Mouse (Mus musculus): ENCODE measurements around the gene Nt5c1b. TPM values are rescaled to one million over a fixed set of nuclear protein-coding genes. Genes with fewer than 3 reads are reported as not detected.

Nt5c1b gene
- polyA plus RNA-seq, 1 experiment from 2014 or later, result 0.23 TPM

GRCm38 (mm10) chr12:10390671-10391441 is 21.1 kb downstream of the Nt5c1b start, which contains the start of gene Rdh14:
Gene Rdh14, plus strand, starts transcription at chr12:10390772.
- Histone ChIP-seq H3K36me3 (ENCODE audit: insufficient read depth, low read length) (0 out of 2 replicates have a peak, but pooled peaks cover 3% of the 10 kb centered on the region), H3K4me1 (ENCODE audit: insufficient read depth, low read depth, low read length) (no peaks in the 10 kb centered on the region; the same call in 1 of the 2 replicates), H3K4me2 (replicated peaks; ENCODE audit: low read depth, low read length) (peak within 1 kb of the TSS; percentile 73), H3K27me3 (replicated peaks; ENCODE audit: insufficient read depth, low read length) (no peaks in the 10 kb centered on the region), H3K4me3 (ENCODE audit: low read depth, low read length) (peak within 1 kb of the TSS; percentile 75), H3K9me3 (ENCODE audit: low read length) (no peaks in the 10 kb centered on the region), H3K9ac (replicated peaks; ENCODE audit: low read depth) (peak within 1 kb of the TSS; percentile 92), H3K27ac (ENCODE audit: low read length) (peak within 1 kb of the TSS; percentile 100)
- TF ChIP-seq EP300 (IDR thresholded peaks at IDR 0.05) (0 out of 2 replicates have a peak, but pooled peaks have one; percentile 47), CTCF (IDR thresholded peaks at IDR 0.05) (peak; percentile 83)
- peak; percentile 96 for ATAC-seq
- DNase-seq (ENCODE audit: low spot score), result peak; percentile 97
- WGBS, result under 1% methylated on average over 42 of the region's 53 CpGs

DNA sequence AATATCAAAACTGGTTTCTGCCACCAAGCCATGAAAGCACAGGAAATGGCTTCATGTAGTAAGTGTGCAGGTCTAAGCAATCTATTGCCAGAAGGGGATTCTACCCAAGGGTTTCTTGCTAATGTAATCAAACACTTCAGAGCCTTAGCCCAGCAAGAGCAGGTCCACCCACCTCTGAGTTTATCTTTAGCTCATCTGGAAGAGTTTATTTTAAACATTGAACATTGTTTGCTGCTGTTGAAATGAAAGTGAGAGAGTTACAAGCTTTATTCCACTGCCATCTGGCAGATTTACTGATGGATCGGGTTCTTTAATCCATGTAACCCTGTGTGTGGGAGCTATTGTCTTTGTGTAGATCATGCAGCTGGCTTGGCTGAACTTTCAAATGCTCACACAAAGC is 31.0 kb downstream of the Nt5c1b start:
- peak; percentile 20 for DNase-seq (ENCODE audit: low spot score)
- H3K4me1 ChIP-seq (ENCODE audit: insufficient read depth, low read depth, low read length), result no peaks in the 10 kb centered on the region
- no peak overlapping the region for H3K4me3 ChIP-seq (ENCODE audit: low read depth, low read length)
- no peak overlapping the region for H3K4me2 ChIP-seq (replicated peaks; ENCODE audit: low read depth, low read length)
- no peak overlapping the region for H3K27ac ChIP-seq (ENCODE audit: low read length)
- H3K9me3 ChIP-seq (ENCODE audit: low read length), result no peaks in the 10 kb centered on the region
- TF ChIP-seq CTCF (IDR thresholded peaks at IDR 0.05) (no peak), EP300 (IDR thresholded peaks at IDR 0.05) (no peak)
- no peak for ATAC-seq
- no peaks in the 10 kb centered on the region for H3K36me3 ChIP-seq (ENCODE audit: insufficient read depth, low read length)
- WGBS, result 26% methylated on average over 1 of the region's 1 CpGs
- no peak overlapping the region for H3K9ac ChIP-seq (replicated peaks; ENCODE audit: low read depth)
- no peaks in the 10 kb centered on the region for H3K27me3 ChIP-seq (replicated peaks; ENCODE audit: insufficient read depth, low read length)

DNA sequence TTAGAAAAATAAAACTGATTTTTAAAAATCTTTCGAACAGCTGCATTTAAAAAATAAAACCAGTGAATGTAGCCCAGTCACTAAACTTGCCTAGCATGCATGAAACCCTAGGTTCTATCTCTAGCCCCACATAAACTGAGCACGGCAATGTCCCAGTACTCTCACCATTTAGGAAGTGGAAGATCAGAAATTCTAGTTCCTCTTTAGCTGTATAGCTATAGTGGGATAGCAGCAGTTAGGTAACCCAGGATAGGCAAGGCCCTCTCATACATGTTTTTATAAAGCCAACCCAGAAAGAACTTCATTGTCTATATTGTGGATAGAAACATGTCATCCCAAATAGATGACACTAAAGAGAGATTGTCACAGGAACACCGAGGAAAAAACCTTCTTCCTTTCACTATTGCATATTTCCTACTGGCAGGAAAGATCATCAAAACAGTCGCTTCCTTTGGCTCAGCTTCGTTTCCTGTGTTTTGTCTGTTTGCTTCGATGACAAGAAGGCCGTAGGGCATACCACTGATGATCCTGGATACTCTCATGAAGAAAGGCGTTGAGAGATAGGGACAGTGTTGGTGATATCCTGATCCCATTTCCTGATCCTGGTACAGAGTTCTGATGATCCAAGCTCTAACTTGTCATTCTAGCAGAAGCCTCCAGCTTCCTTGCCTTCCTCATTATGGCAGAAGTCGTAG is 32.8 kb downstream of the Nt5c1b start:
- no peak overlapping the region for H3K4me2 ChIP-seq (replicated peaks; ENCODE audit: low read depth, low read length)
- no peaks in the 10 kb centered on the region for H3K4me1 ChIP-seq (ENCODE audit: insufficient read depth, low read depth, low read length)
- H3K4me3 ChIP-seq (ENCODE audit: low read depth, low read length), result no peak overlapping the region
- H3K27ac ChIP-seq (ENCODE audit: low read length), result no peak overlapping the region
- no peaks in the 10 kb centered on the region for H3K36me3 ChIP-seq (ENCODE audit: insufficient read depth, low read length)
- ATAC-seq (peak; percentile 66), DNase-seq (ENCODE audit: low spot score) (peak; percentile 41)
- WGBS, result 53% methylated on average over 9 of the region's 9 CpGs
- no peak overlapping the region for H3K9ac ChIP-seq (replicated peaks; ENCODE audit: low read depth)
- TF ChIP-seq EP300 (IDR thresholded peaks at IDR 0.05) (peak; percentile 80), CTCF (IDR thresholded peaks at IDR 0.05) (no peak)
- H3K27me3 ChIP-seq (replicated peaks; ENCODE audit: insufficient read depth, low read length), result no peaks in the 10 kb centered on the region
- no peaks in the 10 kb centered on the region for H3K9me3 ChIP-seq (ENCODE audit: low read length)

DNA sequence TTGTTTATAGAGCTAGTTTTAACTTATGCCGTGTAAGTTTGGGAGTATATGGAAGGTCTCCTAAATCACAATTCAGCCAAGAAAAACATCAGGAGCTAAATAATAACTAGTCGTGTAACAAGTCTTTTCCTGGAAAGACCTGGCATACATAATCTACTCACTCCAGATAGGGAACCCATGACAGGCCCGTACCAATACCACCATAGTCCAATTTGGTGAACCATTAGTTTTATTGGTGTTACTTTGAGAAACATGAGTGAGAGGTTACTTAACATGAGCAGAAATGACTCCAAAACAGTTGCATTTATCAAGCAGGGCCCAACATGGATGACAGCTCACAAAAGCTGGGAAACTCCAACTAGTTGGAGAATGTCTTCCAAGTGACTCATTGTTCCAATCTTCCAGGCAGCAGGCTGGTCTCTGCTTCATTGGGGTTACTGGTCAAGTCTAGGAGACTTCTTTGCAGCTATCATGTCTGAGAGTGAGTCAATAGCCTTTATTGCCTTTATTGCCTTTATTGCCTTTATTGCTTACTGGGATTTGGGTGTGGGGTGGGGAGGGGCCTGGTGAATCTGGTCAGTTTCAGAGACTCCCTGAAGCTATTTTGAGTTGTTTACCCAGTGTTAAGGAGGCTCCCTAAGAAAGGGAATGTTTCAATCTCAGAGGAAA is 40.9 kb downstream of the Nt5c1b start:
- TF ChIP-seq CTCF (IDR thresholded peaks at IDR 0.05) (no peak), EP300 (IDR thresholded peaks at IDR 0.05) (no peak)
- 89% methylated on average over 3 of the region's 3 CpGs for WGBS

GRCm38 (mm10) chr12:10411453-10411852 is 41.7 kb downstream of the Nt5c1b start:
- H3K9ac ChIP-seq (replicated peaks; ENCODE audit: low read depth), result no peak overlapping the region
- H3K4me1 ChIP-seq (ENCODE audit: insufficient read depth, low read depth, low read length), result no peaks in the 10 kb centered on the region
- no peak overlapping the region for H3K27ac ChIP-seq (ENCODE audit: low read length)
- no peak for DNase-seq (ENCODE audit: low spot score)
- H3K4me2 ChIP-seq (replicated peaks; ENCODE audit: low read depth, low read length), result no peak overlapping the region
- H3K27me3 ChIP-seq (replicated peaks; ENCODE audit: insufficient read depth, low read length), result no peaks in the 10 kb centered on the region
- no peaks in the 10 kb centered on the region for H3K36me3 ChIP-seq (ENCODE audit: insufficient read depth, low read length)
- WGBS, result 96% methylated on average over 1 of the region's 1 CpGs
- no peak for ATAC-seq
- no peaks in the 10 kb centered on the region for H3K9me3 ChIP-seq (ENCODE audit: low read length)
- no peak for TF ChIP-seq CTCF (IDR thresholded peaks at IDR 0.05)
- TF ChIP-seq EP300 (IDR thresholded peaks at IDR 0.05), result no peak
- no peak overlapping the region for H3K4me3 ChIP-seq (ENCODE audit: low read depth, low read length)

More for the DNA sequence above, 40.9 kb downstream of the Nt5c1b start:
- Histone ChIP-seq H3K27ac (ENCODE audit: low read length) (no peak overlapping the region), H3K4me2 (replicated peaks; ENCODE audit: low read depth, low read length) (no peak overlapping the region), H3K4me3 (ENCODE audit: low read depth, low read length) (no peak overlapping the region), H3K9ac (replicated peaks; ENCODE audit: low read depth) (no peak overlapping the region), H3K27me3 (replicated peaks; ENCODE audit: insufficient read depth, low read length) (no peaks in the 10 kb centered on the region), H3K36me3 (ENCODE audit: insufficient read depth, low read length) (no peaks in the 10 kb centered on the region), H3K9me3 (ENCODE audit: low read length) (no peaks in the 10 kb centered on the region), H3K4me1 (ENCODE audit: insufficient read depth, low read depth, low read length) (no peaks in the 10 kb centered on the region)
- no peak for ATAC-seq
- no peak for DNase-seq (ENCODE audit: low spot score)

DNA sequence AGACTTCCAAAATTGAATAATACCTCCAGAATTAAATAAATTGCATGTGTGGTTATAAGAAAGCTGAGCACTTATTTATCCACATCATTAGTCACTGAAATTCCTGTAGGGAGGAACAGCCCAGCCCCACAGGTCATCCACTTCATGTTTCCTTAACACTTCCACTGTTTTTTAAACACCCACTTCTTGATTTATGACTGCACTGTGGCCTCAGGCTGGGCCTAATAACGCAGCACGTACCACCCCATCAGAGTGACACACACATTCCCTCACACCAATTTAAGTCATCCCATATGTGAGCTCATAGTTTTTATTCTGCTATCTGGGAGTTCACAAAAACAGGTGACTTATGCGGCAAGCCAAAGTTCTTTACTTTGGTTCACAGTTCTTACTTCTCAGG is 52.6 kb downstream of the Nt5c1b start:
- no peak for TF ChIP-seq EP300 (IDR thresholded peaks at IDR 0.05)
- TF ChIP-seq CTCF (IDR thresholded peaks at IDR 0.05), result no peak
- H3K4me3 ChIP-seq (ENCODE audit: low read depth, low read length), result no peak overlapping the region
- no peak overlapping the region for H3K4me2 ChIP-seq (replicated peaks; ENCODE audit: low read depth, low read length)
- no peak for DNase-seq (ENCODE audit: low spot score)
- H3K9ac ChIP-seq (replicated peaks; ENCODE audit: low read depth), result no peak overlapping the region
- no peaks in the 10 kb centered on the region for H3K9me3 ChIP-seq (ENCODE audit: low read length)
- H3K4me1 ChIP-seq (ENCODE audit: insufficient read depth, low read depth, low read length), result no peaks in the 10 kb centered on the region
- H3K27me3 ChIP-seq (replicated peaks; ENCODE audit: insufficient read depth, low read length), result no peaks in the 10 kb centered on the region
- H3K27ac ChIP-seq (ENCODE audit: low read length), result no peak overlapping the region
- WGBS, result 49% methylated on average over 3 of the region's 3 CpGs
- no peak for ATAC-seq
- no peaks in the 10 kb centered on the region for H3K36me3 ChIP-seq (ENCODE audit: insufficient read depth, low read length)
